Mouse (Mus musculus) gastrocnemius, adult 2 months (tissue): Measurements from ENCODE around the gene Zfp697. TPM values are rescaled to one million over a fixed set of nuclear protein-coding genes. Genes with fewer than 3 reads are reported as not detected.
"Not testable (repeated sequence)": the region's sequence is repeated elsewhere in the genome, so short reads cannot be mapped to it uniquely, and the experiment has no call there.

Experiments used
- DNase-seq: peaks from one replicate; pipeline ENCODE4 v3.0.0; 2022
- H3K27ac ChIP-seq: fragments of 200-600 bp; 2 replicates; pipeline ENCODE4 v1.8.1; 2022; ENCODE audit warnings: mild to moderate bottlenecking
- H3K4me3 ChIP-seq: fragments of 200-600 bp; 2 replicates; pipeline ENCODE4 v1.8.1; 2022; ENCODE audit warnings: mild to moderate bottlenecking, moderate library complexity
- CTCF ChIP-seq: fragments of 200-600 bp; IDR thresholded peaks from 2 replicates; pipeline ENCODE4 v1.8.1; 2022; ENCODE audit warnings: antibody characterized with exemption, mild to moderate bottlenecking, moderate library complexity
- intact Hi-C: fragments of 180-260 bp; cut with DNase I; formaldehyde crosslinking; loops from one replicate; pipeline ENCODE4 v1.15.1; 2025
- total RNA-seq, 2 experiments: library from RNA; stranded (reverse); gene quantifications; 2 replicates each; pipeline ENCODE4 v1.2.3; 2021

Zfp697 gene
- total RNA-seq, 2 experiments from 2014 or later = 1.1 to 1.6 TPM

- intact Hi-C loops = no loop called here
- Histone ChIP-seq H3K27ac (no peak overlapping the region), H3K4me3 (no peak overlapping the region)
- no peak for DNase-seq
- no peak for TF ChIP-seq CTCF
Measured at GRCm38 (mm10) chr3:98435030-98435429, 52.8 kb downstream of the Zfp697 start.

GRCm38 (mm10) chr3:98442245-98442644 is 60.0 kb downstream of the Zfp697 start:
- peak; percentile 24; the same call in 1 of the 2 replicates for TF ChIP-seq CTCF
- H3K4me3 ChIP-seq, H3K27ac ChIP-seq, DNase-seq: not testable (repeated sequence)
- intact Hi-C loops = loop anchor here (2.0 kb wide), 2 partner anchors 87 to 215 kb away; no protein-coding TSS in a partner anchor

GRCm38 (mm10) chr3:98443149-98443779 is 61.0 kb downstream of the Zfp697 start:
- not testable (repeated sequence) for H3K27ac ChIP-seq, DNase-seq, H3K4me3 ChIP-seq
- intact Hi-C loops = loop anchor here (1.0 to 2.0 kb wide), 3 partner anchors 81 to 216 kb away; no protein-coding TSS in a partner anchor
- TF ChIP-seq CTCF = peak; percentile 57

GRCm38 (mm10) chr3:98443924-98444323 is 61.7 kb downstream of the Zfp697 start:
- intact Hi-C loops = loop anchor here (1.0 to 2.0 kb wide), 3 partner anchors 82 to 217 kb away; no protein-coding TSS in a partner anchor
- not testable (repeated sequence) for DNase-seq, H3K27ac ChIP-seq, H3K4me3 ChIP-seq

- H3K27ac ChIP-seq, intact Hi-C loops, DNase-seq, H3K4me3 ChIP-seq: not testable (repeated sequence)
Measured at GRCm38 (mm10) chr3:98453786-98454185, 71.5 kb downstream of the Zfp697 start.

GRCm38 (mm10) chr3:98457026-98457425 is 74.8 kb downstream of the Zfp697 start, which contains the start of gene Gm4450:
Gene Gm4450, minus strand, starts transcription at chr3:98457126.
- H3K27ac ChIP-seq, intact Hi-C loops, DNase-seq, H3K4me3 ChIP-seq: not testable (repeated sequence)

- H3K4me3 ChIP-seq, H3K27ac ChIP-seq, intact Hi-C loops, DNase-seq: not testable (repeated sequence)
Measured at GRCm38 (mm10) chr3:98469323-98469722, 87.1 kb downstream of the Zfp697 start.

- H3K4me3 ChIP-seq, H3K27ac ChIP-seq, DNase-seq, intact Hi-C loops: not testable (repeated sequence)
Measured at GRCm38 (mm10) chr3:98471057-98471456, 88.8 kb downstream of the Zfp697 start.

- intact Hi-C loops, DNase-seq, H3K4me3 ChIP-seq, H3K27ac ChIP-seq: not testable (repeated sequence)
Measured at GRCm38 (mm10) chr3:98471499-98471898, 89.2 kb downstream of the Zfp697 start.

GRCm38 (mm10) chr3:98494184-98494583 is 111.9 kb downstream of the Zfp697 start:
- intact Hi-C loops, H3K27ac ChIP-seq, H3K4me3 ChIP-seq, DNase-seq: not testable (repeated sequence)

GRCm38 (mm10) chr3:98495055-98495454 is 112.8 kb downstream of the Zfp697 start:
- DNase-seq, H3K4me3 ChIP-seq, intact Hi-C loops, H3K27ac ChIP-seq: not testable (repeated sequence)

GRCm38 (mm10) chr3:98496762-98497161 is 114.5 kb downstream of the Zfp697 start:
- H3K27ac ChIP-seq, H3K4me3 ChIP-seq, DNase-seq, intact Hi-C loops: not testable (repeated sequence)

GRCm38 (mm10) chr3:98497401-98497800 is 115.1 kb downstream of the Zfp697 start:
- H3K27ac ChIP-seq, DNase-seq, H3K4me3 ChIP-seq, intact Hi-C loops: not testable (repeated sequence)

- DNase-seq, H3K27ac ChIP-seq, H3K4me3 ChIP-seq, intact Hi-C loops: not testable (repeated sequence)
Measured at GRCm38 (mm10) chr3:98507229-98507628, 125.0 kb downstream of the Zfp697 start.

- H3K27ac ChIP-seq, DNase-seq, intact Hi-C loops, H3K4me3 ChIP-seq: not testable (repeated sequence)
Measured at GRCm38 (mm10) chr3:98510414-98510813, 128.2 kb downstream of the Zfp697 start, which contains the start of gene Hsd3b4. Gene Hsd3b4, minus strand, starts transcription at chr3:98510514.

GRCm38 (mm10) chr3:98522779-98523178 is 140.5 kb downstream of the Zfp697 start:
- H3K27ac ChIP-seq, intact Hi-C loops, H3K4me3 ChIP-seq, DNase-seq: not testable (repeated sequence)

- DNase-seq, H3K4me3 ChIP-seq, intact Hi-C loops, H3K27ac ChIP-seq: not testable (repeated sequence)
Measured at GRCm38 (mm10) chr3:98524552-98524951, 142.3 kb downstream of the Zfp697 start.

- not testable (repeated sequence) for DNase-seq, H3K27ac ChIP-seq
Measured at GRCm38 (mm10) chr3:98524978-98525377, 142.7 kb downstream of the Zfp697 start.

GRCm38 (mm10) chr3:98547641-98548040 is 165.4 kb downstream of the Zfp697 start:
- H3K27ac ChIP-seq, H3K4me3 ChIP-seq, DNase-seq, intact Hi-C loops: not testable (repeated sequence)

More at GRCm38 (mm10) chr3:98524978-98525377, 142.7 kb downstream of the Zfp697 start:
- H3K4me3 ChIP-seq, intact Hi-C loops: not testable (repeated sequence)
